Mouse (Mus musculus) hindbrain, embryonic 12.5 days (tissue): ENCODE results near the gene Gm20894. TPM values are rescaled to one million over a fixed set of nuclear protein-coding genes. Genes with fewer than 3 reads are reported as not detected.
"Not testable (repeated sequence)": the region's sequence is repeated elsewhere in the genome, so short reads cannot be mapped to it uniquely, and the experiment has no call there.

Experiments
- ATAC-seq: fragments of 200-750 bp; cut with Nextera tagmentation; 2 replicates; pipeline ENCODE4 v1.8.0; 2017; ENCODE audit warnings: moderate TSS enrichment; ENCODE audit not compliant: low FRiP score
- H3K27ac ChIP-seq: fragments of 300-500 bp; sonication (generic); 2 replicates; pipeline ENCODE4 v1.5.1; 2016; ENCODE audit warnings: mild to moderate bottlenecking
- H3K27me3 ChIP-seq: fragments of 300-500 bp; sonication (generic); 2 replicates; pipeline ENCODE4 v1.6.1; 2016; ENCODE audit warnings: mild to moderate bottlenecking
- H3K36me3 ChIP-seq: fragments of 300-500 bp; sonication (generic); 2 replicates; pipeline ENCODE4 v1.6.1; 2016; ENCODE audit warnings: mild to moderate bottlenecking
- H3K4me1 ChIP-seq: fragments of 300-500 bp; sonication (generic); 2 replicates; pipeline ENCODE4 v1.6.1; 2016
- H3K4me2 ChIP-seq: fragments of 300-500 bp; sonication (generic); replicated peaks from 2 replicates; pipeline ENCODE4 v1.6.1; 2016; ENCODE audit warnings: mild to moderate bottlenecking
- H3K4me3 ChIP-seq: fragments of 300-500 bp; sonication (generic); 2 replicates; pipeline ENCODE4 v1.5.1; 2016; ENCODE audit warnings: mild to moderate bottlenecking
- H3K9ac ChIP-seq: fragments of 300-500 bp; sonication (generic); 2 replicates; pipeline ENCODE4 v1.6.1; 2016; ENCODE audit warnings: mild to moderate bottlenecking, moderate library complexity
- H3K9me3 ChIP-seq: fragments of 300-500 bp; sonication (generic); replicated peaks from 2 replicates; pipeline ENCODE4 v1.6.1; 2016; ENCODE audit warnings: mild to moderate bottlenecking
- WGBS: fragments of 180-500 bp; shearing (Covaris S2); methylation state at CpG from one replicate; pipeline ENCODE4 v1.1.7; 2016; 5-methylcytosine and 5-hydroxymethylcytosine counted together
- polyA plus RNA-seq: library from polyadenylated mRNA; unstranded; fragments of >200 nt; fragmentation: Nextera tagmentation; extraction: Ambion mirVana; gene quantifications from 2 replicates; pipeline ENCODE4 v1.2.1, GENCODE M21; 2016

Gene Gm20894
- polyA plus RNA-seq: not detected in 2 replicates

GRCm38 (mm10) chrY:28271412-28271811 is at the start of gene Gm20894:
TSS of gene Gm20894 (minus strand) at chrY:28271512.
- not testable (repeated sequence) for H3K27me3 ChIP-seq

More at GRCm38 (mm10) chrY:28271412-28271811, at the start of gene Gm20894:
- not testable (repeated sequence) for H3K9ac ChIP-seq, H3K4me3 ChIP-seq, H3K36me3 ChIP-seq, ATAC-seq, H3K4me2 ChIP-seq, H3K27ac ChIP-seq, H3K9me3 ChIP-seq, H3K4me1 ChIP-seq
- no CpG with 5 or more reads among the region's 5 CpGs for WGBS
